Mouse (Mus musculus) hindbrain, embryonic 11.5 days (tissue): Measurements from ENCODE around the gene Galnt10. TPM values are rescaled to one million over a fixed set of nuclear protein-coding genes. Genes with fewer than 3 reads are reported as not detected.
A peak's percentile ranks its signal among the peaks of the same experiment; 100 is the strongest.

Experiments used
- ATAC-seq: fragments of 200-750 bp; cut with Nextera tagmentation; 2 replicates; pipeline ENCODE4 v1.8.0; 2017; ENCODE audit warnings: mild to moderate bottlenecking, moderate TSS enrichment, moderate library complexity; ENCODE audit not compliant: low FRiP score
- DNase-seq: peaks from one replicate; pipeline ENCODE4 v3.0.0-alpha.2; 2015; ENCODE audit warnings: low spot score
- H3K27ac ChIP-seq: fragments of 300-500 bp; sonication (generic); 2 replicates; pipeline ENCODE4 v1.5.1; 2014; ENCODE audit warnings: mild to moderate bottlenecking, low read depth, low read length
- H3K27me3 ChIP-seq: fragments of 300-500 bp; sonication (generic); 2 replicates; pipeline ENCODE4 v1.6.1; 2014; ENCODE audit warnings: mild to moderate bottlenecking, low read length, moderate library complexity, mixed read lengths; ENCODE audit not compliant: control insufficient read depth, insufficient read depth
- H3K36me3 ChIP-seq: fragments of 300-500 bp; sonication (generic); 2 replicates; pipeline ENCODE4 v1.6.1; 2014; ENCODE audit warnings: mild to moderate bottlenecking, low read length, moderate library complexity, mixed read lengths; ENCODE audit not compliant: control insufficient read depth, insufficient read depth
- H3K4me1 ChIP-seq: fragments of 300-500 bp; sonication (generic); replicated peaks from 2 replicates; pipeline ENCODE4 v1.6.1; 2014; ENCODE audit warnings: low read length, mixed read lengths; ENCODE audit not compliant: control insufficient read depth, insufficient read depth
- H3K4me2 ChIP-seq: fragments of 300-500 bp; sonication (generic); replicated peaks from 2 replicates; pipeline ENCODE4 v1.6.1; 2014; ENCODE audit warnings: mild to moderate bottlenecking, low read depth, low read length
- H3K4me3 ChIP-seq: fragments of 300-500 bp; sonication (generic); 2 replicates; pipeline ENCODE4 v1.5.1; 2014; ENCODE audit warnings: low read depth, low read length
- H3K9ac ChIP-seq: fragments of 300-500 bp; sonication (generic); 2 replicates; pipeline ENCODE4 v1.6.1; 2014; ENCODE audit warnings: low read depth, low read length
- H3K9me3 ChIP-seq: fragments of 300-500 bp; sonication (generic); 2 replicates; pipeline ENCODE4 v1.6.1; 2016; ENCODE audit warnings: low read length; ENCODE audit not compliant: control insufficient read depth
- WGBS: fragments of 180-500 bp; shearing (Covaris S2); extraction: QIAGEN DNeasy Blood & Tissue Kit; methylation state at CpG from one replicate; pipeline ENCODE4 v1.1.7; 2014; 5-methylcytosine and 5-hydroxymethylcytosine counted together
- polyA plus RNA-seq: library from polyadenylated mRNA; unstranded; fragments of >200 nt; fragmentation: Nextera tagmentation; extraction: Ambion mirVana; gene quantifications from 2 replicates; pipeline ENCODE4 v1.2.1, GENCODE M21; 2014

Gene Galnt10
- polyA plus RNA-seq, 1 experiment from 2014 or later, result 9.7 TPM

GRCm38 (mm10) chr11:57713960-57714359 is 68.7 kb downstream of the Galnt10 start:
- ATAC-seq, result no peak

DNA sequence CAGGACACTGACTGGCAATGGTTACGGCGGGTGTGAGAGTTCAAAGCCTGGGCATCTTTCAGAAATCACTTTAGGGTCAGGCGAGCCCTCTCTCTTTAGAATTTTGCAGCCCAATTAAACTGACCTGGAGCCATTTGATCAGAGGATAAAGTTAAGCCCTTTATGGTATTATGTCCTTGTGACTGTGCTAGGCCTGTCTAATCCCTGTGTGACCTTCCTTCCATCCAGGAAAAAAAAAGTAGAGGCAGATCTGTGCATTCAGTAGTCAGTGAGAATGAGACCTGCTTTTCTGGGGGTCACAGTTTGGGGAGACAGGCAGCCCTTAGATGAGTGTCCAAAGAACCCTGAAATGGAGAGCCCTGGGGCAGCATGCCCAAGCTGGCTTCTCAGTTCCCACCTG is 71.5 kb downstream of the Galnt10 start:
- Histone ChIP-seq H3K9me3 (no peaks in the 10 kb centered on the region), H3K4me1 (no peaks in the 10 kb centered on the region), H3K9ac (no peak overlapping the region), H3K27ac (no peak overlapping the region), H3K36me3 (no peaks in the 10 kb centered on the region), H3K4me3 (no peak overlapping the region), H3K27me3 (no peaks in the 10 kb centered on the region), H3K4me2 (no peak overlapping the region)
- 75% methylated on average over 3 of the region's 3 CpGs for WGBS
- no peak for DNase-seq
- ATAC-seq, result no peak

More at GRCm38 (mm10) chr11:57713960-57714359, 68.7 kb downstream of the Galnt10 start:
- no peaks in the 10 kb centered on the region for H3K27me3 ChIP-seq
- no peak overlapping the region for H3K4me3 ChIP-seq
- no peaks in the 10 kb centered on the region for H3K4me1 ChIP-seq
- no peak overlapping the region for H3K4me2 ChIP-seq
- no peak overlapping the region for H3K27ac ChIP-seq
- no peak for DNase-seq
- no peak overlapping the region for H3K9ac ChIP-seq
- H3K9me3 ChIP-seq, result no peaks in the 10 kb centered on the region
- no peaks in the 10 kb centered on the region for H3K36me3 ChIP-seq
- 95% methylated on average over 6 of the region's 6 CpGs for WGBS

DNA sequence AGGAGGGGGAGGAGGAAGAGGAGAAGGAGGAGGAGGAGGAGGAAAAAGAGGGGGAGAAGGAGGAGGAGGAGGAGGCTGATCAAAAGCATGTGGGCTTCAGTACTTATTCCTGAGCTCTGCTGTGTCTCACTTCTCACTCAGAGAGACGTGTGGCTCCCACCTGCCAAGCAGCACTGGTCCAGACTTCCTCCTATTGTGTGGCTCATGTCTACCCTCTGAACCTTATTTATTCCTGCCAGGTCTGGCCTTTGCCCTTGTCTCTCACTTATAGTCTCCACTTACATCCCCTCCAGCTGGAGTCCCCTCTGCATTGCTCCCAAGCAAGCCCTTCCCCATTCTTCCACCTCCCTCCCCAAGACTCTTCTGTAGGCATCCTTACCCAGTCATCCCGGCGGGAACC is 72.2 kb downstream of the Galnt10 start:
- Histone ChIP-seq H3K4me3 (no peak overlapping the region), H3K9me3 (no peaks in the 10 kb centered on the region), H3K9ac (no peak overlapping the region), H3K4me1 (no peaks in the 10 kb centered on the region), H3K27me3 (no peaks in the 10 kb centered on the region), H3K4me2 (no peak overlapping the region), H3K27ac (no peak overlapping the region), H3K36me3 (no peaks in the 10 kb centered on the region)
- WGBS, result 77% methylated on average over 3 of the region's 3 CpGs
- DNase-seq, result no peak
- ATAC-seq, result no peak

DNA sequence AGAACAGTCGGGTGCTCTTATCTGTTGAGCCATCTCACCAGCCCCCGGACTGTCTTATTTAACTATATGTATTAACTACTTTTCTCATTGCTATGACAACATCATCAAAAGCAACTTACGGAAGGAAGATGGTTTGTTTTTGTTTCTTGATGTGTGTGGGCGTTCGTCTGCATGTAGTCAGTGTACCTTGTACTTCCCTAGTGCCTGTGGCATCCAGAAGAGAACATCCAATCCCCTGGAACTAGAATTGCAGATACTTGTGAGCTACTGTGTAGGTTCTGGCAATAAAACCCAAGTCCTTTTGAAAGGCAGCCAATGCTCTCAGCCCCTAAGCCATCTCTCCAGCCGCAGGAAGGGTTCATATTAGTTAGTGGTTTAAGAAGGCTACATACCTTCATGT is 72.8 kb downstream of the Galnt10 start:
- H3K4me3 ChIP-seq, result no peak overlapping the region
- no peak overlapping the region for H3K9ac ChIP-seq
- DNase-seq (no peak), ATAC-seq (no peak)
- no peaks in the 10 kb centered on the region for H3K9me3 ChIP-seq
- no peak overlapping the region for H3K4me2 ChIP-seq
- no peaks in the 10 kb centered on the region for H3K36me3 ChIP-seq
- H3K27me3 ChIP-seq, result no peaks in the 10 kb centered on the region
- H3K27ac ChIP-seq, result no peak overlapping the region
- H3K4me1 ChIP-seq, result no peaks in the 10 kb centered on the region
- 94% methylated on average over 6 of the region's 6 CpGs for WGBS

GRCm38 (mm10) chr11:57719631-57720030 is 74.4 kb downstream of the Galnt10 start:
- Histone ChIP-seq H3K9ac (no peak overlapping the region), H3K4me1 (no peaks in the 10 kb centered on the region), H3K27ac (no peak overlapping the region), H3K4me2 (no peak overlapping the region), H3K4me3 (no peak overlapping the region), H3K9me3 (no peaks in the 10 kb centered on the region), H3K36me3 (no peaks in the 10 kb centered on the region), H3K27me3 (no peaks in the 10 kb centered on the region)
- 60% methylated on average over 7 of the region's 7 CpGs for WGBS
- ATAC-seq (no peak), DNase-seq (no peak)

GRCm38 (mm10) chr11:57720076-57720475 is 74.8 kb downstream of the Galnt10 start:
- H3K4me3 ChIP-seq, result no peak overlapping the region
- no peaks in the 10 kb centered on the region for H3K27me3 ChIP-seq
- ATAC-seq, result no peak
- no peak overlapping the region for H3K4me2 ChIP-seq
- WGBS, result 72% methylated on average over 6 of the region's 6 CpGs
- no peak for DNase-seq
- H3K36me3 ChIP-seq, result no peaks in the 10 kb centered on the region
- H3K27ac ChIP-seq, result no peak overlapping the region
- no peak overlapping the region for H3K9ac ChIP-seq
- no peaks in the 10 kb centered on the region for H3K9me3 ChIP-seq
- no peaks in the 10 kb centered on the region for H3K4me1 ChIP-seq

GRCm38 (mm10) chr11:57724791-57725463 is 79.7 kb downstream of the Galnt10 start:
- Histone ChIP-seq H3K27ac (no peak overlapping the region), H3K4me1 (no peaks in the 10 kb centered on the region), H3K4me2 (no peak overlapping the region), H3K4me3 (no peak overlapping the region), H3K9me3 (no peaks in the 10 kb centered on the region), H3K9ac (no peak overlapping the region), H3K36me3 (no peaks in the 10 kb centered on the region), H3K27me3 (no peaks in the 10 kb centered on the region)
- ATAC-seq (no peak), DNase-seq (peak; percentile 33)
- WGBS, result 92% methylated on average over 5 of the region's 5 CpGs

DNA sequence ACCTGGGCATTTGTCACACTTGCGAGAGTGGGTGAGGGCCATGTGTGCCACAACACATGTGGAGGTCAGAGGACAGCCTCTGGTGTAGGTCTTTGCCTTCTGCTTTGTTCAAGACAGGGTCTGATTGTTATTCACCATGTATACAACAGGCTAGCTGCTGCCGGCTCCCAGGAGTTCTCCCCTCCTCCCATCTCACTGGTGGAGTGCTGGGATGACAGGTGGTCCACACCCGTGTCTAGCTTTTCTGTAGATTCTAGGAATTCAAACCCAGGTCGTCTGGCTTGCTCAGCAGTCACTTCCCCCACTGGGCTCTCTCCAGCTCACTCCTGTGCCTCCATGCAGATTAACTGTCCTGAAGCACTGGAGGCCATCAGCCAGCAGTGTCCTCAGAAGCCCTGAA is 80.7 kb downstream of the Galnt10 start:
- no peak for ATAC-seq
- no peak for DNase-seq
- no peaks in the 10 kb centered on the region for H3K36me3 ChIP-seq
- H3K4me3 ChIP-seq, result no peak overlapping the region
- WGBS, result 53% methylated on average over 4 of the region's 4 CpGs
- H3K4me2 ChIP-seq, result no peak overlapping the region
- H3K4me1 ChIP-seq, result no peaks in the 10 kb centered on the region
- no peak overlapping the region for H3K27ac ChIP-seq
- no peak overlapping the region for H3K9ac ChIP-seq
- no peaks in the 10 kb centered on the region for H3K27me3 ChIP-seq
- no peaks in the 10 kb centered on the region for H3K9me3 ChIP-seq

GRCm38 (mm10) chr11:57727303-57727969 is 82.2 kb downstream of the Galnt10 start:
- H3K9me3 ChIP-seq, result no peaks in the 10 kb centered on the region
- no peaks in the 10 kb centered on the region for H3K4me1 ChIP-seq
- WGBS, result 60% methylated on average over 9 of the region's 9 CpGs
- ATAC-seq (no peak), DNase-seq (no peak)
- no peaks in the 10 kb centered on the region for H3K36me3 ChIP-seq
- no peak overlapping the region for H3K27ac ChIP-seq
- no peaks in the 10 kb centered on the region for H3K27me3 ChIP-seq
- no peak overlapping the region for H3K4me3 ChIP-seq
- no peak overlapping the region for H3K9ac ChIP-seq
- H3K4me2 ChIP-seq, result no peak overlapping the region
